Mouse (Mus musculus): Measurements from ENCODE around the gene Crtc1.

Crtc1 gene

DNA sequence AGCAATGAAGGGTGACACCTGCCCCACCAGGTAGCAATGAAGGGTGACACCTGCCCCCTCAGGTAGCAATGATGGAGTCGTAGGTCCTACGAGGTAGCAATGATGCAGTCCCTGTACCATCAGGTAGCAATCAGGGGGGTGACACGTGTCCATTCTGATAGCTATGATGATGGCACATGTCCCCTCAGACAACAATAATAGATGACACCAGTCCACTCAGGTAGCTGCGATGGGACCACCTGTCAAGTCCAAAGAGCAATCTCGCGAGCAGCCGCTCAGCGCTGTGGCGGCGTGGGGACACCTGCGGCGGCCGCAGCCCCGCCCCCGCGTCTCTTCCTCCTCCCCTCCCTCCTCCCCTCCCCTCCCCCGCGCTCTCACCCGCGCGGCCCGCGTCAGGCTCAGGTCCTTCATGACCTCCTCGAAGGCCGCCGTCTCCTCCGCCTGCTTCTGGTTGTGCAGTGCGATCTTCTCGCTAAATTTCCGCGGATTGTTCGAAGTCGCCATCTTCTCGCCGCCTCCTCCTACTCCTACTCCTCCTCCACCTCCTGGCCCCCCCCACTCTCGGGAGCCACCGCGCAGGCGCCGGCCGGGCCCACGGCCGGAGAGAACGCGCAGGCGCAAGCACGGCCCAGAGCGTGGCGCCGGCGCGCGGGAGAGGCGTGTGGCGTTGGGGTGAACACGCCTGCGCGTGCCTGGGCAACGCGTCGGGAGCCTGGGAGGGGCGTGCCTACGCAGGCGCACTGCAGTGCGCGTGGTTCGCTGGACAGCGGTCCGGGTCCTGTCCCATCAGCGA is at the start of gene Crtc1:
Gene Crtc1 (minus strand): TSS at position 525 of the 793 bp plus-strand sequence.
- peak; percentile 99 for DNase-seq

DNA sequence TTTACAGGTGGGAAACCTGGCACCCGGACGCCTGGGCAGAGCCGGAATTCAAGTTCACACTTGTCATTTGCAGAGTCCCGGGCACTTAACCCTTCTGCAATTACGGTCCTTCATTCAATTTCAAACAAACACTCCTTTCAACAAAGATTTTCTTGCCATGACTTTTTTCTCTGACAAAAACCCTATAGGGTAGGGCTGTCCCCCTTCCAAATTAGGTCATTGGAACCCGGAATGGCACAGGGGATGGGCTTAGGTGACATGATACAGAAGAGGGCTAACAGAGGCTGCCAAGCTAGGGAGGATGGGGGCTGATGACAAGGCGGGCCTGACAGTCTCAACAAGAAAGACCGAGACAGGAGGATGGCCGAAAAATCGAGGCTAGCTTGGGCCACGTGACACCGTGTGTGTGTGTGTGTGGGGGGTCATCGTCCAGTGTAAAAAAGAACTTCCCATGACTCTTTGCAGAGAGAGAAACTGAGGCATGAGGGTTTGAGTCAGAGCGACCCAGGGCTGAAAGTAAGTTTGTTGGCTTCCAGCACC is 49.6 kb upstream of the Crtc1 start:
- DNase-seq = no peak

DNA sequence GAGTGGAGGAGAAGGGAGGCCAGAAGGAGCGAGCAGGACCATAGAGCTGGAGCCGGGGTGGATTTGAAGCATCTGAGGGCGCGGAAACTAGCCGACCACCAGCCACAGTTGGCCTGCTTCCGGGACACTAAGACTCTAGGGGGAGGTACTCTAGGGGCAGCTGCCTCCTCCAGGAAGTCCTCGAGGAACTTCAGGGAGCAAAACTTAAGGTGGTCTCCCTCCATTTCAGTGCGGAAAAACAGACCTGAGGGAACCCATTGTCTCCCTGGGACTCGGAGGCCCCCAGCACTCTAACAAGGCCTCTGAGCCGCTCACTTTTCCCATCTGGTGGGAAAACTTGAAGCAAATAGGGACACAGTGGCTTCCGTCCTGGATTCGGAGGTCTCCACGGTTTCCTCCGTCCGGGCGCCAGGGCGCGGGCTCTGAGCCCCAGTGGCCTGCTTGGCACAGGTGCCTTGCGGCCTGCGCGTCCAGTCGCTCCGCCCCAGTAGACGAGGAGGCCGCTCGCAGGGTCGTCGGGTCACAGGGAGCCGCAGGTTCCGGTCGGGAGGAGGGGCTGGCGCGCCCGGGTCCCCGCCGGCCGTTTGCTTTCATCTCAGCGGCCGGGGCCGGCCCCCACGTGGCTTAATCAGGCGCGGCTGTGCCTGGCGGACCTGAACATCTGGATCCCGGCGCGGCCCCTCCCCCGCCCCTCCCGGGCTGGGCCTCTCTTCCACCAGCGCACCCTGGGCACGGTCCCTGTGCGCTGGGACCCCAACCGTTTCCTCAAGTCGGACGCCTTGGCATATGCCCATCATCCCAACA is 48.8 kb upstream of the Crtc1 start:
- peak in 1 of 2 experiments; percentile 52 for DNase-seq

DNA sequence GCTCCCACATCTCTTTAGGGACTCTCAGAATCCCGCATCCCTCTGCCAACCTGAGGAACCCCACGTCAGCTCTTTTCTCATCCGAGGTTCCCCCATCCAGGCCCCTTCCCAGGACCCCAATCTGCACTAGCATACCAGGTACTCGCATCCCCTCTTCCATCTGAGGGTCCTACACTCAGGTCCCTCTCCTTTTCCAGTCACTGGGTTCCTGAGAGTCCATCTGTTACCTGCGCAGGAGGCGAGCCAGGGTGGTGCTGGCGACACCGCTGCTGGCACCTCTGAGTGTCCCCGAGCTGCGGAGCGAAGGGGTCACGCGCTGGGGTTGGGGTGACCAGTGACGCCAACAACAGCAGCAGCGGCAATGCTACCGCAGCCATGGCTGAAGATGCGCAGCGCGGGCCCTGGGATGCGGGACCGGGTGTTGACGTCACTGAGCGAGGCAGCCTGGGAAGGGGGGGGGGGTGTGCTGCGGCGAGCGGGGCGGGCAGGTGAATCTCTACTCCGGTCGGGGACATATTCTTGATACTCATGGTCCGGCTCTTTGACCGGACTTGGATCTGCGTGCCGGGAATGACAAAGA is 47.7 kb upstream of the Crtc1 start, which contains the start of gene Tmem59l:
Gene Tmem59l (minus strand): TSS at position 418 of the 580 bp plus-strand sequence.
- peak; percentile 78 to 79 for DNase-seq

DNA sequence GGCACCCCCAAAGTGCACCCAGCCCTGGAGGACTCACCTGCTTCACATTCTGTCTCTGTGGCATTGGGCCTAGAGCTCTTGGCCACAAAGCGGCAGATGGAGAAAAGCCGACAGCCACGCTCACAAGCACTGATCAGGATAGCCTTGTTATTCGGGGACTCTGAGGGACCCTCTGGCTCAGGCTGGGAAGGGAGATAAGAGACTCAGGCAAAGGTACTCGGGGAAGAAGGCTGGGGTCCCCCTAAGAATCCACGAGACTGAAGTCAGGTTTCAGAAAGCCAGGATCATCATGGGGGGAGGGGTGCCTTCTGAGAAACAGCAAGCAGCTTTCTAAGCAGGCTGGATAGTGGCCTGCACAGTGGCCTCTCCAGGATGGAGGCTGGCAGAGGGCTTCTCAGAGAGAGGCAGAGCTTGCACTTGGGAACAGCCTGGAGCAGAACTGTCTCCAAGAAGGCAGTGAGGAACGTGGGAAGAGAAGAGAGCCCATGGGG is 46.9 kb upstream of the Crtc1 start:
- peak; percentile 69 to 72 for DNase-seq

DNA sequence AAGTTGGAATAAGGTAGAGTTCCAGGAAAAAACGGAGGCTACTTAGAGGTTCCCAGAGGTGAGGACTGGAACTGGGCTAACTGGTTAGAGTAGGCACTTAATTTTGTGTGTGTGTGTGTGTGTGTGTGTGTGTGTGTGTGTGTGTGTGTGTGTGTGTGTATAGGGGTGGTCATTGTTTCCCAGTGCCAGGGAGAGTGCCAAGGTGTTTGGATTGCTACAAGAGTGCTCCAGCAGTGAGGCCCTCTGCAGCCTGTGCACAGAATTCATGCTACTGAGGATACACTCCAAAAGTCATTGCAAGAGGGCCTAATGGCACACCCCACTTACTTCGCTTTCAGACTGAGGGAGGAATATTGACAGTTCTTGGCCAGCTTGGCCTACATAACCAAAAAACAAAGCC is 43.6 kb upstream of the Crtc1 start:
- no peak for DNase-seq

DNA sequence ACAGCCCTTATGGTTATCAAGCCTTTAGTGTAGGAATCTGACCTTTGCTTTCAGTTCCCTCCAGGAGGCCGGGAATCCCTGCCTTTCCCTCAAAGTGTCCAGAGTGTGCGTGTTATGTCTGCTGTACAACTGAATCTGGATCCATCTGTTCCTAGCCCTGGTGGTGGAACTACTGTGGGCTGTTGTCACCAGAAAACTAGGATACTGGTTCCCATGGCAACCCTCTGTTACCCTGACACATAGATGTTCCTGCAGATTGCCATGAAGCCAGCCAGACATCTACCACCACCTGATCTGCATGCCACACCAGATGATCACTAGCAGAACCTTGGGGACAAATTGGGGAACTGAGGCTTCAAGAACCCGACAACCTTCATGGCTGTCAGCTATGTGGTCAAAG is 42.5 kb upstream of the Crtc1 start:
- DNase-seq = no peak

DNA sequence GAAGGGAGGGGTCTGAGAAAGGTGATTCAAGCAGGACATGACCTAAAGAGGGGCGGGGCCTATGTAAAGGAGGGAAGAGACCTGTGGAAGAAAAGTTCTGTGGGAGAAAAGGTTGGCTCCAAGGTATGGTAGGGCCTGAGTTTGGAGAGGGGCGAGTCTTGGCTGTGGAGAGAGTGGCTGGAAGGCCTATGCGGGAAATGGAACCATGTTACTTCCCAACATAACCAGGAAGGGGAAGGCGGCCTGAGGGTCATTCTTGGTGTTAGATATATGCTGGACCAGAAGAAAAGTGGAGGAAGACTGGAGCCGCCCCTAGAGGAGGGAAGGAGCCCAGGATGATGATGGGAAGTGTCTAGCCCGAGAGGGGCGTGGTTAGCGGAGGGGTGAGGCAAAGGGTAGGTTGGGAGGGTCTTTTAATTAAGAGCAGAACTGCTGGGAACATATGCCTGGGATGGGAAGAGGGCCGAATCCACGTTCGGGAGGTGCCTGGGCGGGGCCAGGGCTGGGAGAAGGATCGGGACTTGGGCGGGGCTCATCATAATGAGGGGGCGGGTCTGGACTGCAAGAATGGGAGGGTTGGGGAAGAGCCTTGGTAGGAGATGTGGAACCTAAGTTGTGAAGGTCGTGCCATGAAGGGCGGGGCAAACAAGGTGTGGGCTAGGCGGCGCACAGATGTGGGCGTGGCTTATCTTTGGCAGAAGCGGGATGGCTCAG is 38.0 kb upstream of the Crtc1 start:
- no peak for DNase-seq

DNA sequence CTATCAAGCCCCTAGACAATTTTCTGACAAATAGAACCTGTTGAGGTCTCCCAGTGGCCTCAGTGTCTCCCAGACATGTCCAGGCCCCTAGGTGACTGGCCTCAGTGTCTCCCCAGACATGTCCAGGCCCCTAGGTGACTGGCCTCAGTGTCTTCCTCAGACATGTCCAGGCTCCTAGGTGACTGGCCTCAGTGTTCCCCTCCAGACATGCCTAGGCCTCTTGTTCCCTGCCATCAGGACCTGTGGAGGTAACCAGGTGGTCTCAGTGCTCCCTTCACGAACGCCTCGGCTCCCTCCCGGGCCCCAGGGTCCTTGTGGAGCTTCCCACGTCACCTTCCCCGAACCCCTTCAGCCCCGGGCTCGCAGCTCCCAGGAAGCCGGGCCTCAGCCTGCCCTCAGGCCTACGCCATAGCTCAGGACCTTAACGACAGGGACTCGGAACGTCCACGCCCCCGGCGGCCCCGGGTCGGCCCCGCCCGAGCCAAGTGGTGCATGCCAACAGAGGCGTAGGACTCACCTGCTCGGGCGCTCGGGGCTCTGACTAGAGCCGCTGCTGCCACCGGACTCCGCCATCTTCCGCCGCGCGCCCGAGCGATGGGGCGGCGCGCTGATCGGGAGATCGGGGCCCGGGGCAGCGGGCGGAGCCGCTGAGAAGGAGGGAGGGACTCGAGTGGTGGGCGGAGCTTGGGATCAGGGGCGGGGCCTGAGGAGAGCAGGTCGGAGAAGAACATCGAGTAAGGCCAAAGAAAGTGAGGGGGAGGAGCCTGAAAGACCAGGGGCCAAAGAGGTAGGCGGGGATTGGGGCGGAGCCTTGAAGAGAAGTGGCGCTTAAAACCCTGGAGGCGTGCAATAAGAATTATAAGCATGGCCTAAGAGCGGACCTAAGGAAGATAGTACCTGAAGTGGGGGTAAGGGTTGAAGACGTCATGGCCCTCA is 37.2 kb upstream of the Crtc1 start, which contains the start of gene Klhl26:
Gene Klhl26 (minus strand): TSS at position 636 of the 936 bp plus-strand sequence.
- peak; percentile 96 for DNase-seq

DNA sequence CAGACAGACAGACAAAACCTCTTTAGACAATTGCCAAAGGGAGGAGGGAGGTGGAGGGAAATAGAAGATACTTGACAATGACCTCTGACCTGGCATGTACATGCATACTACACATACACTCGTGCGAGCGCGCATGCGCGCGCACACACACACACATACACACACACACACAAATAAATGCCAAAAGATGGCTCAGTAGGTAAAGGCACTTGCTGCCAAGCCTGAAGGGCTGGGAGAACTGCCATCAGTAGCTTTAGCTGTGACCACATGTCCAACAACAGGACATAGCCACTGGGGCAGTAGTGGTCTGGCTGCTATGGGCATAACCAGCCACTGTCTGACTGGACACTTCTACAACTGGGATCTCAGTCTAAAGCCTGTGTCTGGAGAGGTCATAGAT is 32.5 kb upstream of the Crtc1 start:
- peak; percentile 71 to 75 for DNase-seq

DNA sequence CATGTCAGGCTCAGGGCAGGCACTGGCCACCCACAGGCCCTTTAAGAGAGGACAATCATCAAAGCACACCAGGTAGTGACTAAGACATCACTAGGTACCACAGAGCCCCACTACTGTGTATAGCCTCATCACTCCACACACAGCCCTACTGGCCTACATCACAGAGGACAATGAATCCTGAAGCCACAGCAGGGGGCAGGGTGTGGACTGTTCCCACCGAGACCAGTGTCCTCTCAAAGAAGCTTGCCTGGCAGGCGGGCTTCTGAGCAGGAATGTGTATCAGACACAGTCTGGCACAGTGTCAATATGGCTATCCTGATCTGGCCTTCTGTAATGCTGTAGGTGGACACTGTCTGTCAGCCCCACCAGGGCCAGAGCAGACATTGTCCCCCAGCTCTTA is 30.6 kb upstream of the Crtc1 start:
- no peak for DNase-seq

DNA sequence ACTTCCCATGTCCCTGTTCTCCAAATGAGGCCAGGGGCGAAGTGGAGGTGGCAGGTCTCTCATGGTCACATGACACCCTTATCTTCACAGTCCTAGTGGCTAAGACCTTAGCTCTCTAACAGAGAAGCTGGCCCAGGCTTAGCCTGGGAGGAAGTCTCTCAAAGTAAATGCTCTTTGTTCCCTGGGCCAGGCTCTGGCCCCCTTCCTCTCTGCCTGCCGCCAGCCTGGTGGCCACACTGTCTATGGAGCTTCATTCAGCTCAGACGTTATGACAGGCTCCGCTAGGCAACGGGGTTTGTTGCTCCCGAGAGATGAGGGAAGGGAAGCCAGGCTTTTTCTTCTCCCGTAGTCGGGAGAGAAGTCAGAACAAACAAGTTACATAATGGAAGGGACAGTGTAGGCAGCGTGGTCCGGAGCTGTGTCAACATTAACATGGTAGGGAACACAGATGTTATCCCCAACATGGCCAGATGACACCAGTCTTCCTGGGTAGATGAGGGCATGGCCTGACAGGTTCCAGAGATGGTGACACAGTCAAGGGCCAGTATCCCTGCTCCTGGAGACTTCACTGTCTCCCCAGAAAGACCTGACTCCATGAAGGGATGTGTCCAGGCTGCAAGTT is 30.0 kb upstream of the Crtc1 start:
- DNase-seq = no peak

DNA sequence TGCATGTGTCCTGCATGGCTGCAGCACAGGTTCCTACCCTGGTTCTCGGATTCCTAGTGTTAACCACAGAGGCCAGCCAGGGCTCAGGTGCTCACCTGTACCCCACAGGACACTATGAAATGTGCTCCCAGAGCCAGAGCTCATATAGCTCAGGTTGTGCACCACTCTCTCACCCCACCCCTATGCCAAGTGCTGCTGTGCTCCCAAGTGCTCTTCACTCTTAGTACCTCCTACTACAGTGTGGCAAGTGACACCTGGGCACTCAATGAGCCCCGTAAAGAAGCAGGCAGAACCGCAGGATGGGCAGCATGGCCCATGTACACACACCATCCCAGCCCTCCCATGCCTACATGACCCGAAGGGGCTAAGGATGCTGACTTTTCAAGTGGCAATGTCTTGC is 29.4 kb upstream of the Crtc1 start:
- DNase-seq = no peak

DNA sequence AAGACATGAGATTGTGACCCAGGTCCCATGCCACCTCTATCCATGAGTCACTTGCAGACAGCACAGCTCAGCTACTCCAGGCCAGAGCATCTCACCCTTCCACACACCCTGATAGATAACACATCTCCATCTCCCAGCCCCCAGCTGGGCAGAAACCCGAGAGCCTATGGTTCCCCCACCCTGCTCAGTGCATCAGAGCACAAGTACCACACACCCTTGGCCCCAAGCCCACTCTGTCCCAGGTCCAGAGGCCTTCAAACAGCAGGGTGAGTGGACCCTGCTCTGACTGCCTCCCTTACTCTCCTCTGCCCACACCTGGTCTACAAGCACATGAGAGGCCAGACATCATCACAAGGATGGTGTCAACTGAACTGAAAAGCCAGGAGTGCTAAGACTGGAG is 28.5 kb upstream of the Crtc1 start:
- no peak for DNase-seq

DNA sequence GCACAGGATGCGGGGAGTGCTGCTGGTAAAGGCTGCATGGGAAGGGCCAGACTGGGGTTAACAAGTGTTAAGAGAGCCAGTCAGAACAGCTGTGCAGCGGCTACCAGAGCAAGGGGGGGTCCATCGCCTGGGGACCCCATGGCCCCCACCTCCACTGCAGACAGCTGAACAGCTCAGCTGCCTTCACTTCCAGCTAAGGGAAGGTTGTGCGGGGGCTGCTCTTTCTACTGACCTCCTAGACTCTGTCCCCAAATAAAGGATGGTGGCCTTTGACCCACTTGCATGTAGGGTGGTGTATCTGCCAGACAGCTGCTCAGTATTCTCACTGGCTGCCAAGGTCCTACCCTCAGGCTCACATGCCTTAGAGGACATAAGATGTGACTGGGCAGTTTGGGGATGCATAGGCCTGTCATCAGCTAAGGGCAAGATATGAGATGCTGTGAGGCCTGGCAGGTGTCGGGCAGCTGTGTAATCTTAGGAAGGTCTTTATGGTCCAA is 27.9 kb upstream of the Crtc1 start:
- DNase-seq = no peak

DNA sequence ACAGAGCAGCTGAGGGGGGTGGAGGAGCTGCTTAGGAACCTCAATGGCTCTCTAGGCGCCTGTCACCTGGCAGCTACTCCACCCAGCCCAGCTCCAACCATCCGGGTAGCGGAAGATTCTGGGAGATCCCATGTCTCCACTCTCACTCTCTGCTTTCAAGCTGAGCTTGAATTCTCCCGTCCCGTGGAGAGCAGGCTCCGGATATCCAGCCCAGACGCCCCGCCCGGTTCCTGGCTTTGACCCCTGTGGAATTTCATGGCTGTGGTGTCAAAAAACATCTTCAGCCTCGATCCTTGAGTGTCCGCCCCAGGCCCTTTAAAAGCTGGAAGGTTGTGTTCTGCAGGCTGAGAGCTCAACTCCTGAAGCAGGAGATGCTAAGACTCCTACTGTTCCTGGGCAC is 27.4 kb upstream of the Crtc1 start:
- DNase-seq = no peak

DNA sequence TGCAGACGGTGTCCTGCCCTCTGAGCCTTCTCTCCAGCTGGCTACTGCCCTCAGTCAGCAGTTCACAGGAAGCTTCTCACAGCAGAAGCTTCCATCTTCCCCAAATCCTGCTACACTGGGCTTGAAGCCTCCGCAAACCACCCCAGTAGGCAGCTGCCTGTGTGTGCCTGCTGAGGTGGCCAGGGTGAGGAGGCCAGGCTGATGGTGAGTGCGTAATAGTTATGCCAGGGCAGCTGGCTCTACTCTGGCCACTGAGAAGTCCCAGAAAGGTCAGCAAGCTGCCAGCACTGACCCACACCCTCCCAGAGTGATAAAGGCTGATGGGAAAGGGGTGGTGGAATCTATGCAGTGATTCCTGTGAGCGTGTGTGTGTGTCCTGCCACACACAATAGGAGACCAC is 26.9 kb upstream of the Crtc1 start:
- DNase-seq = no peak

DNA sequence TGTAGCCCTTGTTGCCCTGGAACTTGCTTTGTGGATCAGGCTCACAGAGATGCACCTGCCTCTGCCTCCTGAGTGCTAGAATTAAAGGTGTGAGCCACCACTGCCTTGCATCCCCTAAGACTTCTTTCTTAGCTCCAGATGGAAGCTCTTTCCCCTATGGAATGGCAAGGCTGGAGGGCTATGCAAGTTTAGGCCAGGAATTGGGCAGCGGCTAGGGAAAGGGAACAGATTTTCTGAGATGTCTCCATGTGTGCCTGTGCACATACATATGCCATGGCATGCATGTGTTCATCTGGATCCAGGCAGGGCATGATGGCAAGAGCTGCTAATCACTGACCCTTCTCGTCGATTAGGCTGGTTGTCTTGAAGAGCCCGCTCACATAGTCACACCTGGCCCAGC is 26.3 kb upstream of the Crtc1 start:
- no peak for DNase-seq

DNA sequence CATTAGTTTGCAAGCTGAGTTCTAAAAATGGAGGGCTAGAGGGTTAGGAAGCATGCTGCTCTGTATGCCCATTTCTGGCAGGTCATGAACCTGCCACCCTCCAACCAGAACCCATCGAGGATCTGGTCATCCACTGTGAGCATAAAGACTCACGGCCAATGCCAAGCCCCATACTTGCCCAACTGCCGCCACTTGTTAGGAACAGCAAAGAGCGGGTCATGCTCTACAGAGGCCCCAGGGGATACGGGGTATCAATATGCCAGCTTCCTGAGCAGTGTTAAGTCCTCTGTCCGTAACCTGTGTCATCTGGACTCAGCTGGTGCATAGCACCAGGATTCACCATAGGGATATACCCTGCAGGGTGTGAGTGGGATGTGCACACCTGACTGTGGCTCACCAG is 24.8 kb upstream of the Crtc1 start:
- no peak for DNase-seq

DNA sequence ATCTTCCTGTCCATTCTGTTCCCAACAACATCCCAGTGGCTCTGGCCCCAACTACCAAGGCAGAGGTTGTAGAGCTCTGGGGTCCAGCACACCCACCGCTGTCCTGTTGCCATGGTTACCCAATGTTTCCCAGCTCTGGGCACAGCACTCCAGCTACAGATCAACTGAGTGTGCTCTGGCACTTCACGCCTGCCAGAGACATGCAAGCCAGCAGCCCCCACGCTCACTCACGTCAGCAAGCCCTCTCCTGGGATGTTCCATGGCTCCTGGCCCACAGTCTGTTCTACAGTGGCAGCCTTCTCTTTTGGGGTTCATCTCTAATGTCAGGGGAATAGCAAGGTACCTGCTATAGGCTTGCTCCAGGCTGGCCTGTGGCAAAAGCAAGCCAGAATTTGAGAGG is 23.9 kb upstream of the Crtc1 start:
- peak in 1 of 2 experiments; percentile 52 for DNase-seq

DNA sequence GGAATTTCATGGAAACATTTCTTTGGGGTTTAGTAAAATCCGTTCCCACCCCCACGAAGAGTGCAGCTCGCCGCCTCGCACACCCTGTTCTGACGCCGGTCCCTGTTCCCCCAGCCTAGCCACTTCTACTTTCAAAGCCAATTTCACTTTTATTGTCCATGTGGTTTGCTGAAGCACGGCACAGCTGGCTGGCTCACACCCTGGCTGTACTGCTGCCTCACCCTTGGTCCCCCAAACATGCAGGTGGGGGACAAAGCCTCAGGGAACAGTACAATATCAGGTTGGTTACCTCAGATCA is 23.1 kb upstream of the Crtc1 start:
- DNase-seq = no peak

All from cerebellum, postnatal 14 days (tissue).